Mouse (Mus musculus) limb, embryonic 11.5 days (tissue): ENCODE measurements at regions not wholly inside any gene's neighbourhood (a gene's known extent, or its start where the extent isn't known, plus 50 kb on each side); places are given as distances from the start of the nearest gene placed in this dataset.

ENCODE experiments used
- ATAC-seq: fragments of 200-750 bp; cut with Nextera tagmentation; 2 replicates; pipeline ENCODE4 v1.8.0; 2017; ENCODE audit warnings: low read depth; ENCODE audit not compliant: insufficient number of reproducible peaks, low FRiP score, low TSS enrichment
- DNase-seq: peaks from one replicate; pipeline ENCODE4 v3.0.0-alpha.2; 2015; ENCODE audit warnings: low spot score
- H3K27ac ChIP-seq: fragments of 300-500 bp; sonication (generic); replicated peaks from 2 replicates; pipeline ENCODE4 v1.5.1; 2014; ENCODE audit warnings: low read depth, mild to moderate bottlenecking, low read length
- H3K27me3 ChIP-seq: fragments of 300-500 bp; sonication (generic); 2 replicates; pipeline ENCODE4 v1.6.1; 2014; ENCODE audit warnings: mild to moderate bottlenecking, low read length, mixed read lengths; ENCODE audit not compliant: control insufficient read depth, insufficient read depth
- H3K36me3 ChIP-seq: fragments of 300-500 bp; sonication (generic); 2 replicates; pipeline ENCODE4 v1.6.1; 2014; ENCODE audit warnings: mild to moderate bottlenecking, low read length, moderate library complexity, mixed read lengths; ENCODE audit not compliant: control insufficient read depth, insufficient read depth
- H3K4me1 ChIP-seq: fragments of 300-500 bp; sonication (generic); 2 replicates; pipeline ENCODE4 v1.6.1; 2014; ENCODE audit warnings: low read length, mixed read lengths; ENCODE audit not compliant: control insufficient read depth, insufficient read depth
- H3K4me2 ChIP-seq: fragments of 300-500 bp; sonication (generic); 2 replicates; pipeline ENCODE4 v1.6.1; 2014; ENCODE audit warnings: low read depth, mild to moderate bottlenecking, moderate library complexity; ENCODE audit not compliant: severe bottlenecking
- H3K4me3 ChIP-seq: fragments of 300-500 bp; sonication (generic); 2 replicates; pipeline ENCODE4 v1.5.1; 2014; ENCODE audit warnings: low read depth, low read length
- H3K9ac ChIP-seq: fragments of 300-500 bp; sonication (generic); 2 replicates; pipeline ENCODE4 v1.6.1; 2014; ENCODE audit warnings: mild to moderate bottlenecking, low read length
- H3K9me3 ChIP-seq: fragments of 300-500 bp; sonication (generic); 2 replicates; pipeline ENCODE4 v1.6.1; 2016; ENCODE audit warnings: low read length; ENCODE audit not compliant: control insufficient read depth
- WGBS: fragments of 180-500 bp; shearing (Covaris S2); extraction: QIAGEN DNeasy Blood & Tissue Kit; methylation state at CpG from one replicate; pipeline ENCODE4 v1.1.7; 2014; 5-methylcytosine and 5-hydroxymethylcytosine counted together

GRCm38 (mm10) chr3:114627103-114627502, 276.8 kb upstream of the Olfm3 start:
- DNase-seq = no peak
- no peak overlapping the region for H3K4me2 ChIP-seq
- H3K4me3 ChIP-seq = no peak overlapping the region
- WGBS = 77% methylated on average over 2 of the region's 2 CpGs
- no peak for ATAC-seq
- H3K4me1 ChIP-seq = no peaks in the 10 kb centered on the region
- H3K9ac ChIP-seq = no peak overlapping the region
- H3K27ac ChIP-seq = no peak overlapping the region
- H3K36me3 ChIP-seq = no peaks in the 10 kb centered on the region
- no peaks in the 10 kb centered on the region for H3K27me3 ChIP-seq
- no peaks in the 10 kb centered on the region for H3K9me3 ChIP-seq

- no peak overlapping the region for H3K27ac ChIP-seq
- H3K9me3 ChIP-seq = no peaks in the 10 kb centered on the region
- DNase-seq (no peak), ATAC-seq (no peak)
- no peaks in the 10 kb centered on the region for H3K4me1 ChIP-seq
- whole genome bisulfite sequencing = 68% methylated on average over 2 of the region's 2 CpGs
- no peak overlapping the region for H3K9ac ChIP-seq
- no peak overlapping the region for H3K4me3 ChIP-seq
- H3K4me2 ChIP-seq = no peak overlapping the region
- no peaks in the 10 kb centered on the region for H3K27me3 ChIP-seq
- no peaks in the 10 kb centered on the region for H3K36me3 ChIP-seq
Measured at GRCm38 (mm10) chr3:114635362-114635761, 268.5 kb upstream of the Olfm3 start.

- Histone ChIP-seq H3K4me2 (no peak overlapping the region), H3K4me3 (no peak overlapping the region), H3K9me3 (no peaks in the 10 kb centered on the region), H3K36me3 (no peaks in the 10 kb centered on the region), H3K27ac (no peak overlapping the region), H3K4me1 (no peaks in the 10 kb centered on the region), H3K9ac (no peak overlapping the region), H3K27me3 (no peaks in the 10 kb centered on the region)
- DNase-seq = no peak
- WGBS = 15% methylated on average over 3 of the region's 3 CpGs
- ATAC-seq = peak; percentile 87; the same call in 1 of the 2 replicates
Measured at GRCm38 (mm10) chr3:114647957-114648356, 255.9 kb upstream of the Olfm3 start.

- Histone ChIP-seq H3K4me1 (no peaks in the 10 kb centered on the region), H3K9ac (no peak overlapping the region), H3K9me3 (no peaks in the 10 kb centered on the region), H3K4me3 (no peak overlapping the region), H3K4me2 (no peak overlapping the region), H3K27me3 (no peaks in the 10 kb centered on the region), H3K27ac (no peak overlapping the region), H3K36me3 (no peaks in the 10 kb centered on the region)
- 81% methylated on average over 2 of the region's 2 CpGs for WGBS
- no peak for DNase-seq
- ATAC-seq = no peak
Measured at GRCm38 (mm10) chr3:114697946-114698345, 205.9 kb upstream of the Olfm3 start.

- Histone ChIP-seq H3K36me3 (no peaks in the 10 kb centered on the region), H3K9ac (no peak overlapping the region), H3K9me3 (no peaks in the 10 kb centered on the region), H3K27ac (no peak overlapping the region), H3K27me3 (no peaks in the 10 kb centered on the region), H3K4me1 (no peaks in the 10 kb centered on the region), H3K4me2 (no peak overlapping the region), H3K4me3 (no peak overlapping the region)
- 93% methylated on average over 1 of the region's 1 CpGs for WGBS
- no peak for DNase-seq
- no peak for ATAC-seq
Measured at GRCm38 (mm10) chr3:114725131-114725530, 178.7 kb upstream of the Olfm3 start.

- no peak for DNase-seq
- no peaks in the 10 kb centered on the region for H3K4me1 ChIP-seq
- WGBS = 85% methylated on average over 2 of the region's 2 CpGs
- no peak overlapping the region for H3K4me3 ChIP-seq
- no peak for ATAC-seq
- H3K4me2 ChIP-seq = no peak overlapping the region
- no peaks in the 10 kb centered on the region for H3K27me3 ChIP-seq
- H3K9me3 ChIP-seq = no peaks in the 10 kb centered on the region
- no peak overlapping the region for H3K9ac ChIP-seq
- H3K36me3 ChIP-seq = no peaks in the 10 kb centered on the region
- no peak overlapping the region for H3K27ac ChIP-seq
Measured at GRCm38 (mm10) chr3:114736426-114736825, 167.5 kb upstream of the Olfm3 start.

GRCm38 (mm10) chr3:114744206-114744605, 159.7 kb upstream of the Olfm3 start:
- Histone ChIP-seq H3K4me2 (no peak overlapping the region), H3K36me3 (no peaks in the 10 kb centered on the region), H3K9me3 (no peaks in the 10 kb centered on the region), H3K27ac (no peak overlapping the region), H3K4me3 (no peak overlapping the region), H3K4me1 (no peaks in the 10 kb centered on the region), H3K27me3 (no peaks in the 10 kb centered on the region), H3K9ac (no peak overlapping the region)
- ATAC-seq (no peak), DNase-seq (no peak)
- 86% methylated on average over 1 of the region's 1 CpGs for WGBS

GRCm38 (mm10) chr3:114745131-114745530, 158.7 kb upstream of the Olfm3 start:
- H3K9me3 ChIP-seq = no peaks in the 10 kb centered on the region
- no peak overlapping the region for H3K4me2 ChIP-seq
- ATAC-seq = no peak
- no peaks in the 10 kb centered on the region for H3K27me3 ChIP-seq
- no peak for DNase-seq
- no peaks in the 10 kb centered on the region for H3K4me1 ChIP-seq
- H3K27ac ChIP-seq = no peak overlapping the region
- no peak overlapping the region for H3K4me3 ChIP-seq
- no peak overlapping the region for H3K9ac ChIP-seq
- no peaks in the 10 kb centered on the region for H3K36me3 ChIP-seq

- Histone ChIP-seq H3K4me2 (no peak overlapping the region), H3K4me1 (no peaks in the 10 kb centered on the region), H3K27ac (no peak overlapping the region), H3K27me3 (no peaks in the 10 kb centered on the region), H3K9me3 (no peaks in the 10 kb centered on the region), H3K4me3 (no peak overlapping the region), H3K9ac (no peak overlapping the region), H3K36me3 (no peaks in the 10 kb centered on the region)
- whole genome bisulfite sequencing = 79% methylated on average over 4 of the region's 4 CpGs
- DNase-seq (no peak), ATAC-seq (no peak)
Measured at GRCm38 (mm10) chr3:114757313-114757712, 146.6 kb upstream of the Olfm3 start.
